Mouse (Mus musculus) CD4-positive, CD25-positive, alpha-beta regulatory T cell, adult 2 months (primary cell): ENCODE data around the gene Btg2.

ENCODE experiments used
- DNase-seq: peaks from one replicate; pipeline ENCODE4 v3.0.0-alpha.2; 2012; ENCODE audit warnings: low read depth, low spot score

Gene Btg2

GRCm38 (mm10) chr1:134078061-134078795 lies 692 bp downstream of the Btg2 start:
- peak; percentile 69 for DNase-seq

- DNase-seq = peak; percentile 78
Measured at GRCm38 (mm10) chr1:134077389-134078060, 1.4 kb downstream of the Btg2 start.

- DNase-seq = peak; percentile 38
Measured at GRCm38 (mm10) chr1:134076789-134077188, 2.1 kb downstream of the Btg2 start.

GRCm38 (mm10) chr1:134075532-134075931 lies 3.4 kb downstream of the Btg2 start:
- DNase-seq = peak; percentile 47

GRCm38 (mm10) chr1:134074606-134075005 lies 4.3 kb downstream of the Btg2 start:
- DNase-seq = peak; percentile 57

GRCm38 (mm10) chr1:134074184-134074583 lies 4.7 kb downstream of the Btg2 start:
- DNase-seq = peak; percentile 42

GRCm38 (mm10) chr1:134073658-134074057 lies 5.3 kb downstream of the Btg2 start:
- no peak for DNase-seq

GRCm38 (mm10) chr1:134073061-134073564 lies 5.8 kb downstream of the Btg2 start:
- DNase-seq = no peak

GRCm38 (mm10) chr1:134071411-134072018 lies 7.4 kb downstream of the Btg2 start:
- DNase-seq = no peak

- no peak for DNase-seq
Measured at GRCm38 (mm10) chr1:134070099-134070669, 8.7 kb downstream of the Btg2 start.

- DNase-seq = peak; percentile 75
Measured at GRCm38 (mm10) chr1:134067143-134067619, 11.7 kb downstream of the Btg2 start.

GRCm38 (mm10) chr1:134066554-134066953 lies 12.4 kb downstream of the Btg2 start:
- peak; percentile 31 for DNase-seq

- peak; percentile 69 for DNase-seq
Measured at GRCm38 (mm10) chr1:134065241-134065809, 13.6 kb downstream of the Btg2 start.

GRCm38 (mm10) chr1:134064296-134064831 lies 14.6 kb downstream of the Btg2 start:
- DNase-seq = peak; percentile 27

GRCm38 (mm10) chr1:134063773-134064125 lies 15.2 kb downstream of the Btg2 start:
- peak; percentile 74 for DNase-seq

- peak; percentile 71 for DNase-seq
Measured at GRCm38 (mm10) chr1:134063086-134063772, 15.7 kb downstream of the Btg2 start.

- no peak for DNase-seq
Measured at GRCm38 (mm10) chr1:134062411-134063085, 16.4 kb downstream of the Btg2 start.

GRCm38 (mm10) chr1:134061915-134062314 lies 17.0 kb downstream of the Btg2 start:
- DNase-seq = no peak

- DNase-seq = peak; percentile 95
Measured at GRCm38 (mm10) chr1:134060849-134061569, 17.9 kb downstream of the Btg2 start.
